Mouse (Mus musculus) intestine, embryonic 15.5 days (tissue): Measurements from ENCODE around the gene Plch2. TPM values are rescaled to one million over a fixed set of nuclear protein-coding genes. Genes with fewer than 3 reads are reported as not detected.
A peak's percentile ranks its signal among the peaks of the same experiment; 100 is the strongest.

ENCODE experiments used
- ATAC-seq: fragments of 200-750 bp; cut with Nextera tagmentation; 2 replicates; pipeline ENCODE4 v1.8.0; 2017; ENCODE audit warnings: moderate TSS enrichment, moderate library complexity
- H3K27ac ChIP-seq: fragments of 300-500 bp; sonication (generic); 2 replicates; pipeline ENCODE4 v1.5.1; 2015; ENCODE audit warnings: mild to moderate bottlenecking, inconsistent platforms
- H3K27me3 ChIP-seq: fragments of 300-500 bp; sonication (generic); replicated peaks from 2 replicates; pipeline ENCODE4 v1.6.1; 2015; ENCODE audit warnings: inconsistent platforms
- H3K36me3 ChIP-seq: fragments of 300-500 bp; sonication (generic); 2 replicates; pipeline ENCODE4 v1.6.1; 2015; ENCODE audit warnings: inconsistent platforms
- H3K4me1 ChIP-seq: fragments of 300-500 bp; sonication (generic); replicated peaks from 2 replicates; pipeline ENCODE4 v1.6.1; 2015; ENCODE audit warnings: inconsistent platforms
- H3K4me2 ChIP-seq: fragments of 300-500 bp; sonication (generic); replicated peaks from 2 replicates; pipeline ENCODE4 v1.6.1; 2015; ENCODE audit warnings: mild to moderate bottlenecking, inconsistent platforms
- H3K4me3 ChIP-seq: fragments of 300-500 bp; sonication (generic); replicated peaks from 2 replicates; pipeline ENCODE4 v1.5.1; 2015; ENCODE audit warnings: inconsistent platforms
- H3K9ac ChIP-seq: fragments of 300-500 bp; sonication (generic); 2 replicates; pipeline ENCODE4 v1.6.1; 2015; ENCODE audit warnings: inconsistent platforms
- H3K9me3 ChIP-seq: fragments of 300-500 bp; sonication (generic); 2 replicates; pipeline ENCODE4 v1.6.1; 2016; ENCODE audit warnings: inconsistent platforms
- WGBS: fragments of 180-500 bp; shearing (Covaris S2); methylation state at CpG from one replicate; pipeline ENCODE4 v1.1.7; 2015; 5-methylcytosine and 5-hydroxymethylcytosine counted together
- polyA plus RNA-seq: library from polyadenylated mRNA; unstranded; fragments of >200 nt; fragmentation: Nextera tagmentation; extraction: Ambion mirVana; gene quantifications from 2 replicates; pipeline ENCODE4 v1.2.1, GENCODE M21; 2015

The Plch2 gene
- polyA plus RNA-seq, 1 experiment from 2014 or later = 19.9 TPM

- Histone ChIP-seq H3K4me2 (no peak overlapping the region), H3K4me1 (no peaks in the 10 kb centered on the region), H3K27ac (no peak overlapping the region), H3K36me3 (peaks cover 91% of the 10 kb centered on the region), H3K9ac (no peak overlapping the region), H3K4me3 (no peak overlapping the region), H3K27me3 (no peaks in the 10 kb centered on the region), H3K9me3 (no peaks in the 10 kb centered on the region)
- no peak for ATAC-seq
- WGBS = 85% methylated on average over 11 of the region's 11 CpGs
Observed at GRCm38 (mm10) chr4:154974163-154974611, 82.4 kb downstream of the Plch2 start.

- peaks cover 80% of the 10 kb centered on the region for H3K36me3 ChIP-seq
- no peak overlapping the region for H3K27ac ChIP-seq
- WGBS = 93% methylated on average over 12 of the region's 12 CpGs
- no peak overlapping the region for H3K4me3 ChIP-seq
- no peak overlapping the region for H3K4me2 ChIP-seq
- no peaks in the 10 kb centered on the region for H3K9me3 ChIP-seq
- no peak for ATAC-seq
- no peak overlapping the region for H3K9ac ChIP-seq
- no peaks in the 10 kb centered on the region for H3K27me3 ChIP-seq
- H3K4me1 ChIP-seq = no peaks in the 10 kb centered on the region
Observed at GRCm38 (mm10) chr4:154972546-154972945, 84.0 kb downstream of the Plch2 start.

- Histone ChIP-seq H3K27me3 (peaks cover 16% of the 10 kb centered on the region), H3K4me3 (no peak overlapping the region), H3K4me1 (peaks cover 24% of the 10 kb centered on the region), H3K9me3 (no peaks in the 10 kb centered on the region), H3K4me2 (no peak overlapping the region), H3K36me3 (peaks cover 33% of the 10 kb centered on the region), H3K9ac (no peak overlapping the region), H3K27ac (no peak overlapping the region)
- ATAC-seq = no peak
- WGBS = 69% methylated on average over 5 of the region's 5 CpGs
Observed at GRCm38 (mm10) chr4:154967173-154967572, 89.4 kb downstream of the Plch2 start.

GRCm38 (mm10) chr4:154965856-154966255 lies 90.7 kb downstream of the Plch2 start:
- H3K9me3 ChIP-seq = no peaks in the 10 kb centered on the region
- no peak overlapping the region for H3K27ac ChIP-seq
- ATAC-seq = no peak
- H3K27me3 ChIP-seq = peaks cover 29% of the 10 kb centered on the region
- H3K4me1 ChIP-seq = peaks cover 36% of the 10 kb centered on the region
- no peak overlapping the region for H3K4me2 ChIP-seq
- 77% methylated on average over 3 of the region's 3 CpGs for WGBS
- no peak overlapping the region for H3K4me3 ChIP-seq
- H3K9ac ChIP-seq = no peak overlapping the region
- H3K36me3 ChIP-seq = peaks cover 19% of the 10 kb centered on the region

- peak overlapping the region; percentile 74 for H3K4me2 ChIP-seq
- no peaks in the 10 kb centered on the region for H3K9me3 ChIP-seq
- WGBS = under 1% methylated on average over 36 of the region's 36 CpGs
- peaks cover 8% of the 10 kb centered on the region for H3K36me3 ChIP-seq
- peaks cover 42% of the 10 kb centered on the region for H3K4me1 ChIP-seq
- H3K9ac ChIP-seq = peak overlapping the region; percentile 79
- peak overlapping the region; percentile 91 for H3K27ac ChIP-seq
- H3K27me3 ChIP-seq = peaks cover 40% of the 10 kb centered on the region
- H3K4me3 ChIP-seq = peak overlapping the region; percentile 90
- ATAC-seq = 0 out of 2 replicates have a peak, but pooled peaks have one; percentile 0
Observed at GRCm38 (mm10) chr4:154964581-154965235, 91.9 kb downstream of the Plch2 start.

GRCm38 (mm10) chr4:154963901-154964580 lies 92.5 kb downstream of the Plch2 start, which contains the start of gene Pank4:
Gene Pank4 (plus strand): TSS chr4:154964123.
- under 1% methylated on average over 65 of the region's 66 CpGs for WGBS
- H3K9ac ChIP-seq = peak within 1 kb of the TSS; percentile 79
- peak; percentile 96 for ATAC-seq
- peaks cover 47% of the 10 kb centered on the region for H3K27me3 ChIP-seq
- no peaks in the 10 kb centered on the region for H3K9me3 ChIP-seq
- H3K4me3 ChIP-seq = peak within 1 kb of the TSS; percentile 90
- peak within 1 kb of the TSS; percentile 91 for H3K27ac ChIP-seq
- peak within 1 kb of the TSS; percentile 74 for H3K4me2 ChIP-seq
- peaks cover 1% of the 10 kb centered on the region for H3K36me3 ChIP-seq
- peaks cover 42% of the 10 kb centered on the region for H3K4me1 ChIP-seq

- H3K4me2 ChIP-seq = peak overlapping the region; percentile 74
- peak overlapping the region; percentile 79; the same call in 1 of the 2 replicates for H3K9ac ChIP-seq
- H3K9me3 ChIP-seq = no peaks in the 10 kb centered on the region
- WGBS = 41% methylated on average over 11 of the region's 11 CpGs
- no peak overlapping the region for H3K27ac ChIP-seq
- ATAC-seq = no peak
- H3K36me3 ChIP-seq = no peaks in the 10 kb centered on the region; the same call in 1 of the 2 replicates
- peaks cover 44% of the 10 kb centered on the region for H3K4me1 ChIP-seq
- peaks cover 54% of the 10 kb centered on the region for H3K27me3 ChIP-seq
- peak overlapping the region; percentile 90 for H3K4me3 ChIP-seq
Observed at GRCm38 (mm10) chr4:154963190-154963836, 93.3 kb downstream of the Plch2 start.

- no peak for ATAC-seq
- H3K4me2 ChIP-seq = peak overlapping the region; percentile 74; the same call in 1 of the 2 replicates
- peaks cover 49% of the 10 kb centered on the region for H3K4me1 ChIP-seq
- no peak overlapping the region for H3K27ac ChIP-seq
- H3K9me3 ChIP-seq = no peaks in the 10 kb centered on the region
- 77% methylated on average over 7 of the region's 7 CpGs for WGBS
- H3K4me3 ChIP-seq = no peak overlapping the region
- H3K9ac ChIP-seq = no peak overlapping the region
- H3K27me3 ChIP-seq = peaks cover 59% of the 10 kb centered on the region
- no peaks in the 10 kb centered on the region; the same call in 1 of the 2 replicates for H3K36me3 ChIP-seq
Observed at GRCm38 (mm10) chr4:154962683-154963082, 93.9 kb downstream of the Plch2 start.

GRCm38 (mm10) chr4:154961911-154962310 lies 94.7 kb downstream of the Plch2 start:
- Histone ChIP-seq H3K9ac (no peak overlapping the region), H3K4me3 (peak overlapping the region; percentile 43; the same call in 1 of the 2 replicates), H3K4me1 (peaks cover 51% of the 10 kb centered on the region), H3K27me3 (peaks cover 67% of the 10 kb centered on the region), H3K9me3 (no peaks in the 10 kb centered on the region), H3K36me3 (no peaks in the 10 kb centered on the region; the same call in 1 of the 2 replicates), H3K4me2 (peak overlapping the region; percentile 79), H3K27ac (no peak overlapping the region)
- no peak for ATAC-seq
- 23% methylated on average over 13 of the region's 13 CpGs for WGBS

- peaks cover 51% of the 10 kb centered on the region for H3K4me1 ChIP-seq
- H3K36me3 ChIP-seq = no peaks in the 10 kb centered on the region; the same call in 1 of the 2 replicates
- no peak for ATAC-seq
- peak overlapping the region; percentile 38 for H3K9ac ChIP-seq
- H3K4me3 ChIP-seq = peak overlapping the region; percentile 43
- H3K9me3 ChIP-seq = no peaks in the 10 kb centered on the region
- H3K27ac ChIP-seq = no peak overlapping the region
- H3K27me3 ChIP-seq = peaks cover 71% of the 10 kb centered on the region
- H3K4me2 ChIP-seq = peak overlapping the region; percentile 79
- 2% methylated on average over 47 of the region's 47 CpGs for WGBS
Observed at GRCm38 (mm10) chr4:154961226-154961738, 95.3 kb downstream of the Plch2 start.

GRCm38 (mm10) chr4:154960690-154961225 lies 95.8 kb downstream of the Plch2 start, which contains the start of gene Hes5:
Gene Hes5 (plus strand): TSS chr4:154960923.
- H3K27ac ChIP-seq = no peak within 1 kb of the TSS
- no peaks in the 10 kb centered on the region for H3K9me3 ChIP-seq
- peak within 1 kb of the TSS; percentile 43 for H3K4me3 ChIP-seq
- peaks cover 72% of the 10 kb centered on the region for H3K27me3 ChIP-seq
- H3K36me3 ChIP-seq = no peaks in the 10 kb centered on the region
- peaks cover 47% of the 10 kb centered on the region for H3K4me1 ChIP-seq
- no peak for ATAC-seq
- H3K9ac ChIP-seq = peak within 1 kb of the TSS; percentile 38
- under 1% methylated on average over 65 of the region's 65 CpGs for WGBS
- peak within 1 kb of the TSS; percentile 79 for H3K4me2 ChIP-seq
